Mouse (Mus musculus) kidney, embryonic 15.5 days (tissue): ENCODE data around the gene Gpr152. TPM values are rescaled to one million over a fixed set of nuclear protein-coding genes. Genes with fewer than 3 reads are reported as not detected.
"Not testable (repeated sequence)": the region's sequence is repeated elsewhere in the genome, so short reads cannot be mapped to it uniquely, and the experiment has no call there.

Experiments used
- ATAC-seq: fragments of 200-750 bp; cut with Nextera tagmentation; replicated peaks from 2 replicates; pipeline ENCODE4 v1.8.0; 2017; ENCODE audit warnings: moderate TSS enrichment; ENCODE audit not compliant: low FRiP score
- H3K27ac ChIP-seq: fragments of 300-500 bp; sonication (generic); 2 replicates; pipeline ENCODE4 v1.5.1; 2015; ENCODE audit warnings: mild to moderate bottlenecking, inconsistent platforms
- H3K27me3 ChIP-seq: fragments of 300-500 bp; sonication (generic); 2 replicates; pipeline ENCODE4 v1.6.1; 2015; ENCODE audit warnings: inconsistent platforms
- H3K36me3 ChIP-seq: fragments of 300-500 bp; sonication (generic); 2 replicates; pipeline ENCODE4 v1.6.1; 2015; ENCODE audit warnings: inconsistent platforms
- H3K4me1 ChIP-seq: fragments of 300-500 bp; sonication (generic); 2 replicates; pipeline ENCODE4 v1.6.1; 2015; ENCODE audit warnings: inconsistent platforms
- H3K4me2 ChIP-seq: fragments of 300-500 bp; sonication (generic); 2 replicates; pipeline ENCODE4 v1.6.1; 2015; ENCODE audit warnings: moderate library complexity, mild to moderate bottlenecking, inconsistent platforms
- H3K4me3 ChIP-seq: fragments of 300-500 bp; sonication (generic); replicated peaks from 2 replicates; pipeline ENCODE4 v1.5.1; 2015; ENCODE audit warnings: mild to moderate bottlenecking, inconsistent platforms
- H3K9ac ChIP-seq: fragments of 300-500 bp; sonication (generic); 2 replicates; pipeline ENCODE4 v1.6.1; 2015; ENCODE audit warnings: mild to moderate bottlenecking, inconsistent platforms
- H3K9me3 ChIP-seq: fragments of 300-500 bp; sonication (generic); replicated peaks from 2 replicates; pipeline ENCODE4 v1.6.1; 2016; ENCODE audit warnings: inconsistent platforms
- WGBS: fragments of 180-500 bp; shearing (Covaris S2); methylation state at CpG from one replicate; pipeline ENCODE4 v1.1.7; 2015; ENCODE audit warnings: mixed read lengths; 5-methylcytosine and 5-hydroxymethylcytosine counted together
- polyA plus RNA-seq: library from polyadenylated mRNA; unstranded; fragments of >200 nt; fragmentation: Nextera tagmentation; extraction: Ambion mirVana; gene quantifications from 2 replicates; pipeline ENCODE4 v1.2.1, GENCODE M21; 2015

Gpr152 gene
- polyA plus RNA-seq, 1 experiment from 2014 or later = not detected

- H3K9ac ChIP-seq, H3K4me3 ChIP-seq, H3K9me3 ChIP-seq, H3K27me3 ChIP-seq, H3K4me1 ChIP-seq, H3K27ac ChIP-seq, ATAC-seq, H3K4me2 ChIP-seq: not testable (repeated sequence)
- WGBS = 24% methylated on average over 8 of the region's 8 CpGs
- peaks cover 25% of the 10 kb centered on the region for H3K36me3 ChIP-seq
These were observed 3.6 kb upstream of the Gpr152 start for GRCm38 (mm10) chr19:4135963-4136345.

- H3K4me3 ChIP-seq = no peak overlapping the region
- no peaks in the 10 kb centered on the region for H3K9me3 ChIP-seq
- no peak for ATAC-seq
- H3K9ac ChIP-seq = no peak overlapping the region
- H3K27me3 ChIP-seq = no peaks in the 10 kb centered on the region
- H3K4me2 ChIP-seq = no peak overlapping the region
- no peaks in the 10 kb centered on the region for H3K4me1 ChIP-seq
- peaks cover 20% of the 10 kb centered on the region for H3K36me3 ChIP-seq
- 84% methylated on average over 5 of the region's 5 CpGs for WGBS
- no peak overlapping the region for H3K27ac ChIP-seq
These were observed 3.1 kb upstream of the Gpr152 start for GRCm38 (mm10) chr19:4136463-4136862.

- no peak for ATAC-seq
- H3K36me3 ChIP-seq = peaks cover 5% of the 10 kb centered on the region
- H3K9me3 ChIP-seq = no peaks in the 10 kb centered on the region
- H3K4me1 ChIP-seq = 0 out of 2 replicates have a peak, but pooled peaks cover 6% of the 10 kb centered on the region
- H3K4me3 ChIP-seq = no peak overlapping the region
- H3K27ac ChIP-seq = no peak overlapping the region
- H3K9ac ChIP-seq = no peak overlapping the region
- H3K4me2 ChIP-seq = no peak overlapping the region
- H3K27me3 ChIP-seq = no peaks in the 10 kb centered on the region
- 78% methylated on average over 5 of the region's 5 CpGs for WGBS
These were observed 1.7 kb upstream of the Gpr152 start for GRCm38 (mm10) chr19:4137913-4138312.

GRCm38 (mm10) chr19:4140147-4140546, 560 bp downstream of the Gpr152 start:
- Histone ChIP-seq H3K36me3 (no peaks in the 10 kb centered on the region), H3K4me2 (no peak overlapping the region), H3K27me3 (no peaks in the 10 kb centered on the region), H3K9me3 (no peaks in the 10 kb centered on the region), H3K4me1 (0 out of 2 replicates have a peak, but pooled peaks cover 6% of the 10 kb centered on the region), H3K4me3 (no peak overlapping the region), H3K27ac (no peak overlapping the region), H3K9ac (no peak overlapping the region)
- ATAC-seq = no peak
- WGBS = 64% methylated on average over 6 of the region's 6 CpGs

GRCm38 (mm10) chr19:4142416-4143173, 3.0 kb downstream of the Gpr152 start:
- no peaks in the 10 kb centered on the region for H3K9me3 ChIP-seq
- H3K27ac ChIP-seq = no peak overlapping the region
- WGBS = 88% methylated on average over 18 of the region's 18 CpGs
- no peaks in the 10 kb centered on the region for H3K27me3 ChIP-seq
- no peak overlapping the region for H3K9ac ChIP-seq
- no peak overlapping the region for H3K4me2 ChIP-seq
- H3K4me1 ChIP-seq = peaks cover 10% of the 10 kb centered on the region
- H3K36me3 ChIP-seq = no peaks in the 10 kb centered on the region
- no peak for ATAC-seq
- no peak overlapping the region for H3K4me3 ChIP-seq

- Histone ChIP-seq H3K4me1 (peaks cover 18% of the 10 kb centered on the region), H3K9ac (no peak within 1 kb of the TSS), H3K36me3 (no peaks in the 10 kb centered on the region), H3K9me3 (no peaks in the 10 kb centered on the region), H3K27ac (no peak within 1 kb of the TSS), H3K4me3 (no peak within 1 kb of the TSS), H3K27me3 (no peaks in the 10 kb centered on the region), H3K4me2 (no peak within 1 kb of the TSS)
- no peak for ATAC-seq
- 82% methylated on average over 7 of the region's 7 CpGs for WGBS
These were observed 4.2 kb downstream of the Gpr152 start, which contains the start of gene Cabp4 for GRCm38 (mm10) chr19:4143759-4144268. Cabp4 (minus strand) TSS chr19:4144033.

- WGBS = 79% methylated on average over 16 of the region's 16 CpGs
- H3K27me3 ChIP-seq = no peaks in the 10 kb centered on the region
These were observed 5.2 kb downstream of the Gpr152 start for GRCm38 (mm10) chr19:4144550-4145498.

GRCm38 (mm10) chr19:4145936-4146335, 6.3 kb downstream of the Gpr152 start:
- Histone ChIP-seq H3K9ac (no peak overlapping the region), H3K4me1 (peaks cover 38% of the 10 kb centered on the region), H3K36me3 (peaks cover 12% of the 10 kb centered on the region), H3K27me3 (no peaks in the 10 kb centered on the region), H3K27ac (no peak overlapping the region), H3K4me3 (no peak overlapping the region), H3K4me2 (no peak overlapping the region), H3K9me3 (no peaks in the 10 kb centered on the region)
- 93% methylated on average over 5 of the region's 5 CpGs for WGBS
- ATAC-seq = no peak

More at GRCm38 (mm10) chr19:4144550-4145498, 5.2 kb downstream of the Gpr152 start:
- ATAC-seq = no peak
- peaks cover 1% of the 10 kb centered on the region for H3K36me3 ChIP-seq
- no peak overlapping the region for H3K9ac ChIP-seq
- no peak overlapping the region for H3K4me2 ChIP-seq
- peaks cover 28% of the 10 kb centered on the region for H3K4me1 ChIP-seq
- H3K9me3 ChIP-seq = no peaks in the 10 kb centered on the region
- H3K4me3 ChIP-seq = no peak overlapping the region
- no peak overlapping the region for H3K27ac ChIP-seq

- Histone ChIP-seq H3K4me1 (peaks cover 43% of the 10 kb centered on the region), H3K4me3 (no peak overlapping the region), H3K27ac (no peak overlapping the region), H3K27me3 (no peaks in the 10 kb centered on the region), H3K36me3 (peaks cover 18% of the 10 kb centered on the region), H3K9ac (no peak overlapping the region), H3K4me2 (no peak overlapping the region), H3K9me3 (no peaks in the 10 kb centered on the region)
- ATAC-seq = no peak
- 72% methylated on average over 12 of the region's 12 CpGs for WGBS
These were observed 6.9 kb downstream of the Gpr152 start for GRCm38 (mm10) chr19:4146366-4147021.

GRCm38 (mm10) chr19:4147022-4147405, 7.4 kb downstream of the Gpr152 start:
- no peak overlapping the region for H3K27ac ChIP-seq
- 61% methylated on average over 3 of the region's 3 CpGs for WGBS
- no peak overlapping the region for H3K4me3 ChIP-seq
- H3K27me3 ChIP-seq = no peaks in the 10 kb centered on the region
- H3K9me3 ChIP-seq = no peaks in the 10 kb centered on the region
- ATAC-seq = no peak
- no peak overlapping the region for H3K9ac ChIP-seq
- peaks cover 43% of the 10 kb centered on the region for H3K4me1 ChIP-seq
- H3K4me2 ChIP-seq = no peak overlapping the region
- peaks cover 21% of the 10 kb centered on the region for H3K36me3 ChIP-seq

GRCm38 (mm10) chr19:4147782-4148490, 8.3 kb downstream of the Gpr152 start:
- Histone ChIP-seq H3K27ac (peak overlapping the region; percentile 79), H3K4me1 (peaks cover 37% of the 10 kb centered on the region), H3K36me3 (peaks cover 30% of the 10 kb centered on the region), H3K27me3 (no peaks in the 10 kb centered on the region), H3K9ac (peak overlapping the region; percentile 94), H3K4me2 (peak overlapping the region; percentile 84), H3K4me3 (peak overlapping the region; percentile 95), H3K9me3 (no peaks in the 10 kb centered on the region)
- WGBS = 33% methylated on average over 9 of the region's 9 CpGs
- no peak for ATAC-seq
